20 mouse cellular contexts compared by ENCODE assay signal in the genomic region with DNA sequence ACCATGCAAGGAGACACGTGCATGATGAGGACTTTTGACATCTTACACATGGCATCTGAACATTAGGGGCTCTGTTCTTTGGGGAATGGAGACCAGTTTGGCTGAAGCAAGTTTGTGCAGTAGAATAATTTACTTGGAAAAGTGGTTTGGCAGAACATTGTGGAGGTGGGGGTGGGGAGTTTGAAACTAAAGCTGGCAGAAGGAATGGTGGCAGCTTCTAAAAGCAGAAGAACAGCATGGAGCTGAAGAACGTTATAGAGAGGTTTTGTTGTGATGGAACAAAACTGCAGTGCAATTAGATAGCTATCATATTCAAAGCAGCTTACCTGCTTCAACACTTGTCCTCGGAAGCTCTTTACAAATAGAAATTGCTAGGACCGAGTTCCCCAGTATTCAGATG.
DNase-seq lines count a peak whose midpoint lies in the region; TF ChIP-seq lines count a peak whose summit lies in the region.
"Had no signal": no experiment of that assay in that cellular context is flagged by ENCODE, and none has a peak within 500 bp of the region (broad histone marks: within the 10 kb centered on the region; RNA-seq: fewer than 3 reads in every experiment).

No protein-coding gene starts in this region.

- DNase-seq in heart, adult 11 months: peak; percentile 36
- DNase-seq in heart, postnatal 36 days: no peak
- DNase-seq in left cerebral cortex, postnatal 25 days (ENCODE audit: low spot score in 2 of 2): peak; percentile 8 to 41
- no peak for DNase-seq in left cerebral cortex, adult 2 months (ENCODE audit: extremely low spot score in 1 of 2, low spot score in 2 of 2)
- DNase-seq in brain, adult 2 months (ENCODE audit: low read depth, low spot score): peak; percentile 58
- DNase-seq in limb, embryonic 10.5 days (ENCODE audit: low spot score): peak; percentile 22
- no peak for DNase-seq in thymus, adult 18-20 months
- DNase-seq: adrenal gland, adult 2 months; adrenal gland, postnatal 14 days; cerebellum, adult 11-12 months; cerebellum, adult 8-10 months; cerebellum, postnatal 10 days; gastrocnemius, adult 2 months; gastrocnemius, postnatal 14 days; heart, adult 18-20 months; heart, postnatal 14 days had no signal

- H3K27me3 ChIP-seq in limb, embryonic 10.5 days (ENCODE audit: low read depth, poor library complexity, severe bottlenecking): no peaks in the 10 kb centered on the region
- H3K27me3 ChIP-seq: heart, embryonic 13.5 days; hindbrain, embryonic 12.5 days; hindbrain, embryonic 15.5 days had no signal

- intact Hi-C loops in heart, postnatal 36 days (cut with DNase I): no loop called here
- intact Hi-C loops in left cerebral cortex, postnatal 25 days (cut with DNase I): loop anchor here (5.0 kb wide), 1 partner anchor 137 kb away; a partner anchor contains a TSS
- intact Hi-C loops in left cerebral cortex, adult 2 months (cut with DNase I): loop anchor here (10.0 kb wide), 1 partner anchor 199 kb away; no protein-coding TSS in a partner anchor

- H3K27ac ChIP-seq in left cerebral cortex, adult 2 months: no peak overlapping the region
- no peak overlapping the region for H3K27ac ChIP-seq in limb, embryonic 10.5 days
- H3K27ac ChIP-seq: forebrain, embryonic 10.5 days; gastrocnemius, adult 2 months; heart, embryonic 13.5 days; hindbrain, embryonic 12.5 days; hindbrain, embryonic 15.5 days had no signal

- WGBS in limb, embryonic 10.5 days: 94% methylated on average over 4 of the region's 4 CpGs

- peaks cover 8% of the 10 kb centered on the region; the same call in 1 of the 2 replicates for H3K36me3 ChIP-seq in limb, embryonic 10.5 days

- H3K9me3 ChIP-seq in limb, embryonic 10.5 days (replicated peaks): no peaks in the 10 kb centered on the region
- H3K9me3 ChIP-seq: forebrain, embryonic 10.5 days; heart, embryonic 13.5 days; hindbrain, embryonic 12.5 days; hindbrain, embryonic 15.5 days had no signal

- no peaks in the 10 kb centered on the region for H3K4me1 ChIP-seq in limb, embryonic 10.5 days
- H3K4me1 ChIP-seq: forebrain, embryonic 10.5 days; heart, embryonic 13.5 days; hindbrain, embryonic 15.5 days had no signal

- no peak overlapping the region for H3K4me3 ChIP-seq in left cerebral cortex, adult 2 months
- H3K4me3 ChIP-seq in limb, embryonic 10.5 days: no peak overlapping the region
- H3K4me3 ChIP-seq: forebrain, embryonic 10.5 days; gastrocnemius, adult 2 months; heart, embryonic 13.5 days; hindbrain, embryonic 12.5 days; hindbrain, embryonic 15.5 days had no signal

- TF ChIP-seq CTCF in left cerebral cortex, adult 2 months (IDR thresholded peaks at IDR 0.05): no peak

Comparison
In these comparisons a context has a peak if more than half of its experiments do, and no peak if none do; other contexts are left out.
1. DNase-seq: peak in heart, adult 11 months (single experiment), left cerebral cortex, postnatal 25 days (2 of 2), brain, adult 2 months (single experiment) and limb, embryonic 10.5 days (single experiment); none in heart, postnatal 36 days (0 of 2), left cerebral cortex, adult 2 months (0 of 2) and thymus, adult 18-20 months (0 of 2).